Mouse (Mus musculus) embryo, embryonic 9.5 days (tissue): ENCODE measurements around the gene Wdr4.
"Not testable (repeated sequence)": the region's sequence is repeated elsewhere in the genome, so short reads cannot be mapped to it uniquely, and the experiment has no call there.

Experiments used
- DNase-seq: peaks from one replicate; pipeline ENCODE4 v3.0.0-alpha.2; 2017; ENCODE audit errors: extremely low spot score

Gene Wdr4

GRCm38 (mm10) chr17:31535871-31536629 is 16.3 kb upstream of the Wdr4 start:
- DNase-seq = peak; percentile 33

DNA sequence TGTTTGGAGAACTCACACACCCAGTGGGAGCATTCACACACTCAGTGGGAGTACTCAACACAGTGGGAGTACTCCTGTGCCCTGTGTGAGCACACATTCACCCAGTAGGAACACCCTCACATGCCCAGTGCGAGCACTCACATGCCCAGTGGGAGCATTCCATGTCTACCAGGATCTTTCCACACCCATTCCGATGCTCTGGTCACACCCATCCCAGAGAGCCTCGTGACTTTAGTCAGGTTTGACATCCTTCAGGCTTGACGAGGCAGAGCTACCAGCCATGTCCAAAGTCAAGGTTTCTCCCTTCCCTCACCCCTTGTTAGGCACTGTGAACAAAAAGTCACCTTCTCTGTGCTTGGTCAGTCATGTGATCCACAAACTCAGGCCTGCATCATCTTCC is 15.6 kb upstream of the Wdr4 start:
- no peak for DNase-seq

- DNase-seq = not testable (repeated sequence)
Observed at GRCm38 (mm10) chr17:31532331-31532730, 12.6 kb upstream of the Wdr4 start.

- no peak for DNase-seq
Observed at GRCm38 (mm10) chr17:31531441-31532158, 11.8 kb upstream of the Wdr4 start.

- peak; percentile 33 for DNase-seq
Observed at GRCm38 (mm10) chr17:31529314-31529713, 9.5 kb upstream of the Wdr4 start.

DNA sequence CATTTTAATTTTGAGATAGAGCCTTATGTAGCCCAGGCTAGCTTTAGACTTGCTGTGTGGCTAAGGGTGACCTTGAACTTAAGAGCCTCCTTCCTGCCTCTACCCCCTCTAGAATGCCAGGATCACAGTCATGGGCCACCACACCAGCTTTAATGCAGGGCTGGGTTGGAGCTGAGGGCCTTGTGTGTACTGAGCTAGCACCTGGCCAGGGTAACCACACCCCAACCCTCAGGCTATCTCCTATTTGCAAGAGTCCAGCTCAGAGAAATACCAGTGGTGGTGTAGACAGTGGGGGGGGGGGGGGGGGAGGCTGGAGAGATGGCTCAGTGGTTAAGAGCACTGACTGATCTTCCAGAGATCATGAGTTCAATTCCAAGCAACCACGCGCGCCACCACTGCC is 6.0 kb upstream of the Wdr4 start:
- DNase-seq = no peak

- no peak for DNase-seq
Observed at GRCm38 (mm10) chr17:31525114-31525513, 5.3 kb upstream of the Wdr4 start.

- no peak for DNase-seq
Observed at GRCm38 (mm10) chr17:31521948-31522347, 2.2 kb upstream of the Wdr4 start.

DNA sequence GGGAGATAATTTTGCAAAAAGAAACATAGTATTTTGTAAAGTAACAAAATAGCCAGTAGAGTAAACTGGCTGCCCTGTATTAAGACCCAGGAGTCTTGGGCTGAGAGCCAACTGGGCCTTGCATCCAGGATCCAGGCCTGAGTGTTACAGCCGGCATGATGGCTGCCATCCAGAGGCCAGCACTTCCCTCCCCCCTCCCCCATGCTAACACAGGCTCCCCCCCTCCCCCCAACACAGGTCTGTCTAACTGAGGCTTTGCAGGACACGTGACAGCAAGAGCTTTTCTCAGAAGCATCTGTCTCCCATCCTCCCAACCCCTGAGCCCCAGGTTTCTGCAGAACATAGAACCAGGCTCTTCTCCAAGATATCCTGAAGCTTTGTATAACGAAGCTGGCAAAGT is 1.1 kb upstream of the Wdr4 start:
- peak; percentile 28 for DNase-seq

DNA sequence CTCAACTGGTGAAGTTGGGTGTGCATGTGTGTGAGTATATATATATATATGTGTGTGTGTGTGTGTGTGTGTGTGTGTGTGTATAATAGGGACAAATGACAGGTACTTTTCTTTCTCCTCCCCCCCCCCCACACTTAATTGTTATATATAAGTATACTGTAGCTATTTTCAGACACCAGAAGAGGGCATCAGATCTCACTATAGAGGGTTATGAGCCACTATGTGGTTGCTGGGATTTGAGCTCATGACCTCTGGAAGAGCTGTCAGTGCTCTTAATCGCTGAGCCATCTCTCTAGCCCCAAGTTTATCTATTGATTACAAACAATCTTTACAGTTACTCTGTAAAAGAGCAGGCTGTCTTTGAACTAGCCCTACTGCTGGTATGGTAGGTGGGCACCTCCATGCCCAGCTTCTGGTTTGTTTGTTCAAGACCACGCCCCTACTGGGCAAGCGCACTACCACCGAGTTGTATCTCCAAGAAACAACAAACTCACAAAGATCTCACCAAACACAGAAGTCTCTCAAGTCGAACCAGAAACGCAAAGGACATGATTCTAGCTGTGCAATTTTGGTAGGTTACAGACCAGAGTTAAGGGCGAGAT is 335 bp downstream of the Wdr4 start:
- no peak for DNase-seq

DNA sequence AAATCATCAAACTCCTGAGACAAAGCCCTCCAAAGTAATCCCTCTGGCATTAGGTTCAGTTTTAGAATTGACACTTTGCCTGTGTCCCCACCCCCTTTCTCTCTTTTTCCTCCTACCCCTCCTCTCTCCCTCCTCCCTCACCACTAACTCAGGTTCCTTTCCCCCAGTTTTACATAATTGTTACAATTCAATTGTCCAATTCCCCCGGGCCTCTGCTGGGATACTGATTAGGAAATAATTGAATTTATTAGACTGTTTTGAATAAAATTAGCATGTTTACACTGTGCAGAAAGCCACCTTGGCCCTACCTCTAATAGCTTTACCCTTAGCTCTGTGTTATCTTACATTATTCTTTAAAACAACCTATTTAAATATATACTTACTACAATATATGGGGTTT is 5.1 kb downstream of the Wdr4 start:
- no peak for DNase-seq

DNA sequence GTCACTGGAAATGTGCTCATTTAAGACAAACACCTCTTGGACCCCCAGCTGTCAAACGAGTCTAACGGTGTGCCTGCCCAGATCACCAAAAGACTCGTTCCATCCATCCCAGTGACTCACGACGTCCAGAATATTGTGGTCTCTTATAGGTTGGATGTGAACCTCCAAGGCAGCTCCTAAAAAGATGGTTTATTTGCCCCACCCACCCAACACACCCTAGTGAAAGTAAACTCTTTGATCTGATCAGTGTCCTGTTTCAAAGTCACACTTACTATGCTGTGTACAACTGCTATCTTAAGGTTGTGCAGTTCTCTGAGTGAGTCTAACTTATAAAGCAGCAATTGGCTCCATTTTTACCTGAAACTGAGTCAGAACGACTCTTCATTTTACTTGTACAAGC is 7.2 kb downstream of the Wdr4 start:
- no peak for DNase-seq

DNA sequence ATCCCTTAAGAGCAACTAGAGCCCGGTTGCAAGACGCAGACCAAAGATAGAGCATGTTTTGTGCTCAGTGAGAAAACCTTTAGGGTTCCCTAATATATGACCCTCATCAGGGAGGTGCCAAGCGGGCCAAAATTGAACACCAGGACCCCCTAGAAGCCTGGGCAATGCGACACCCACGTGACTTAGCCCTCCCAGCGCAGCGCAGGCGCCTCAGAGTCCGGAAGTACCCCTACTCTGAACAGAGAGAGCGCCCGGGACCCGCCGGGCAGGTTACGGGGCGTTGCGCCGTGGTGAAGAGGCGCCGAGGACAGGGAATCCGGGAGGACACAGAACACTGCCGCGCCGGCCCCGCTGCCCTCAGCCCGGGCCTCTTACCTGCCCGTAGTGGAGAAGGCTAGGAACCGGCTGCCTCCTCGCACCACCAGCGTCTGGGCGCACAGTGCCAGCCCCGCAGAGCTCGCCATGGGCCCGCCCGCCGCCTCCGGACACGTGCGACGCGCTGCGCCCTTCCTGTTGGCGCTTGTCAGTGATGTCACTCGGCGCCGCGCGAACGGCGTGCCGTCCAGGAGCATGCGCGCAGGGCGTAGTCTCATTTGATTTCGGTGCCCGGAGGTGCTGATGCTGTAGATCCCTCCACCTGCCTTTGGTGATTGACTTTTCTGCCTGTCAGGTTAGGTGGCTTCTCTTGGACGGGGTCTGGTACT is 7.8 kb downstream of the Wdr4 start:
- peak; percentile 93 for DNase-seq

- DNase-seq = no peak
Observed at GRCm38 (mm10) chr17:31510944-31511343, 8.8 kb downstream of the Wdr4 start.

GRCm38 (mm10) chr17:31506282-31506681 is 13.5 kb downstream of the Wdr4 start:
- no peak for DNase-seq

DNA sequence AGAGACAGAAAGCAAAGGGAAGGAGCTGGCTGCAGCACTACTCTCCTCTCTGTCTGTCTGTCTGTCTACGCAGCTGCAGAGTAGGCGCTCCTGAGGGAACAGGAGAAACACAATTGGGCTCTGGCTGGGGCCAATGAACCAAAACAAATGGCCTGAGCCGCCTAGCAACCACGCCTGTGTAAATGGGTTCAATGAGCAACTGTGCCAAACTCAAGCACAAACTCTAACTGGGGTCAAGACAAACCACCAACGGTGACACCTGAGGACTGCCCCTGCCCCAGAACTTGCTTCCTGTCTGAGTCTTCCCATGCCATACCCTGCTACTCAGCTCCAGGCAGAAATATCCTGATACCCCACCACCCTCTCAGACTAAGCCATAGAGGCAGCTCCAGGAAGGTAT is 14.8 kb downstream of the Wdr4 start:
- DNase-seq = no peak

DNA sequence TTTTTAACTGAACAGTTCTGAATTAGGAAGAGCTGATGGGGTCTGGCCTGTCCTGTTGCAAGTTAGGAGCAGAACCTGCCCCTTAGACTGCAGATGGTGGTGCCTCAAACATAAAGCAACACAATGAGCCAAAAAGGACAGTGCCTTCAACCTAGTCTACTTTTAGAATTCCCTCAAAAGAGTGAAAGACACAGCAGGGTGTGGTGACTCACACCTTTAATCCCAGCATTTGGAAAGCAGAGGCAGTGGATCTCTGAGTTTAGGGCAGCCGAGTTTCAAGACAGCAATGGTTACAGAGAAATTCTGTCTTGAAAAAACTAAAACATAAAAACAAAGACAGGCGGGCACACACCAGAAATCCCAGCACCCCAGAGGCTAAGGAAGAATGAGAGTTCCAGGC is 15.8 kb downstream of the Wdr4 start:
- no peak for DNase-seq

DNA sequence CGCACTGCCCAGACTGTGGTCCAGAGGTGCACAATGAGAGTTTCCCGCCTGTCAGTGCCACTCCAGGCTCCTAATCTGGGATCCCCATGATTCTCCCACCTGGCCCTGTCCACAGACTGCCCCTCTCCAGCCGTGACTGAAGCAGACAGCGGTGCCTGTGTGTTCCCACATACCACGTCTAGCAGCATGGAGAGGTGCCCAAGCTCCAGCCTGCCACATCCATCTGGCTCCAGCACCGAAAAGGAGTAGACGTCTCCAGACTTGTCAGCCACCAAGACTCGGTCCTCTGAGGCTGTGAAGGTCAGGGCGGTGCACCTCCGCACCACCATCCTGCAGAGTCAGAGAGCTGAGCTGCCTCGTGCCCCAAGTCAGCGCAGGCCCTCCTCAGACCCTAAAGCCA is 16.4 kb downstream of the Wdr4 start:
- no peak for DNase-seq

- no peak for DNase-seq
Observed at GRCm38 (mm10) chr17:31502261-31502927, 17.4 kb downstream of the Wdr4 start.

DNA sequence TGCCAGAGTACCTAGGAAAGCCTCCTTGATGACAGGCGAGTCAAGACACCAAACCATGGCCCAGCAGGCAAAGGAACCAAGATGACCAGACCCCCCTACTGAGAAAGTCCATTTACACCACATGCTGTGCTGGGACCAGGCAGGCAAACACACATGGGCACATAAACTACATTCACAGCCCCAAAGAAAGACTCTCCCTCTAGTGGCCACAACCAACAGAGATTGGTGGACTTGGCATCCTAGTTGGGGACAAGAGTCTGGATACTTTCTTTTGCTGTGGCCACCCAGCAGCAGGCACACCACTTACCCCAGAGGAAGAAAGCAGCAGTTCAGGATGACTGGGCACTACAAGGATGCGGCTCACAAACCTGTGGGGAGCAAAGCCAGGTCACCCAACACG is 18.9 kb downstream of the Wdr4 start:
- no peak for DNase-seq

- DNase-seq = no peak
Observed at GRCm38 (mm10) chr17:31500416-31500815, 19.4 kb downstream of the Wdr4 start.

DNA sequence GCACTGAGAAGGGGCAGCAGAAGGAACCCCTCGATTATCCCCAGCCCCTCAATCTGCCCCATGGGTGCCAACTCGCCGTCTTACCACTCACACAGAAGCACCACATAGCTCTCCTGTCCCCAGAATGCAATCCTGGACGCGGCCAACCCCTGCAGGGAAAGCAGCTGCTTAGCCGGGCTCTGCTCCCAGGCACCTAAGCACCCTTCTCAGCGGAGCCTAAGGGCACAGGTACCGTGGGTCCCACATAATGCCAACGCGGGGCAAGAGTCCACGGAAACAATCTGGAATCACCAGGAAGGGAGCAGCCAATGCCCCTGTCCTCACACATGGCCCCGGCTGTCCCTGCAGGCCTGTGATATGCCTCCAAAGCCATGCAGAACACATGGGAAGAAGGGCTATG is 20.1 kb downstream of the Wdr4 start:
- no peak for DNase-seq
